ENCODE assay signal across 8 mouse cellular contexts in the genomic region with DNA sequence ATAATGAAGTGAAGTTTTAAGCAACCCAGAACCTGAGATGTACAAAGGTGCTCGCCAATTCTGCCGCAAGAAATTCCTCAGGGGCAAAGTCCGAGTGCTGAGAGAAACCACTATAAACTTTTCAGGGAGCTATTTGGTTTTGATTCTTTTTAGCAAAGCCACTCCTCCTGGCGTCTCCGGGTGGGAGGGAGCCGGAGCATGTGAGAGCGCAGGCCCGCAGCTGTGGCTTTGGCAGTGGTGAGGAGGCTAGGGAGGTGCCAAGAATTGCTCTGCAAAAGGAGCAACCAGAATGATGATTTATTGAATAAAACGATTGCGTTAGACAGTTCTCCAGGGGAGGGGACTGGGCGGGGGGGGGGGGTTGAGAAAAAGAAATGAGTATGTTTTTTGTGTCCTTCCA.
DNase-seq lines count a peak whose midpoint lies in the region; ATAC-seq lines count a peak whose summit lies in the region.

No protein-coding gene starts in this region.

- no peak overlapping the region for H3K9ac ChIP-seq in limb, embryonic 11.5 days (ENCODE audit: low read length)
- no peak overlapping the region for H3K9ac ChIP-seq in limb, embryonic 13.5 days

- no peak overlapping the region for H3K4me2 ChIP-seq in limb, embryonic 11.5 days (ENCODE audit: low read depth, severe bottlenecking)
- H3K4me2 ChIP-seq in limb, embryonic 13.5 days (replicated peaks): peak overlapping the region; percentile 27; the same call in 1 of the 2 replicates

- H3K4me1 ChIP-seq in limb, embryonic 11.5 days (ENCODE audit: control insufficient read depth, insufficient read depth, low read length): no peaks in the 10 kb centered on the region
- no peaks in the 10 kb centered on the region for H3K4me1 ChIP-seq in limb, embryonic 10.5 days
- peaks cover 16% of the 10 kb centered on the region for H3K4me1 ChIP-seq in limb, embryonic 13.5 days

- no peak overlapping the region for H3K4me3 ChIP-seq in limb, embryonic 11.5 days (ENCODE audit: low read depth, low read length)
- no peak overlapping the region for H3K4me3 ChIP-seq in limb, embryonic 10.5 days
- no peak overlapping the region for H3K4me3 ChIP-seq in limb, embryonic 13.5 days

- no peak overlapping the region for H3K27ac ChIP-seq in limb, embryonic 11.5 days (replicated peaks; ENCODE audit: low read depth, low read length)
- no peak overlapping the region for H3K27ac ChIP-seq in limb, embryonic 10.5 days
- no peak overlapping the region for H3K27ac ChIP-seq in limb, embryonic 13.5 days

- H3K9me3 ChIP-seq in limb, embryonic 11.5 days (ENCODE audit: control insufficient read depth, low read length): no peaks in the 10 kb centered on the region
- no peaks in the 10 kb centered on the region for H3K9me3 ChIP-seq in limb, embryonic 10.5 days (replicated peaks)
- H3K9me3 ChIP-seq in limb, embryonic 13.5 days: no peaks in the 10 kb centered on the region

- no peaks in the 10 kb centered on the region for H3K36me3 ChIP-seq in limb, embryonic 11.5 days (ENCODE audit: control insufficient read depth, insufficient read depth, low read length)
- H3K36me3 ChIP-seq in limb, embryonic 10.5 days: no peaks in the 10 kb centered on the region
- H3K36me3 ChIP-seq in limb, embryonic 13.5 days: no peaks in the 10 kb centered on the region

- no peaks in the 10 kb centered on the region for H3K27me3 ChIP-seq in limb, embryonic 11.5 days (ENCODE audit: control insufficient read depth, insufficient read depth, low read length)
- H3K27me3 ChIP-seq in limb, embryonic 10.5 days (ENCODE audit: low read depth, poor library complexity, severe bottlenecking): no peaks in the 10 kb centered on the region
- 0 out of 2 replicates have a peak, but pooled peaks cover 2% of the 10 kb centered on the region for H3K27me3 ChIP-seq in limb, embryonic 13.5 days

- DNase-seq in limb, embryonic 11.5 days (ENCODE audit: low spot score): peak; percentile 36
- DNase-seq in limb, embryonic 10.5 days (ENCODE audit: low spot score): no peak
- peak; percentile 49 for DNase-seq in embryo, embryonic 10.5 days (ENCODE audit: low spot score)
- DNase-seq in gastrocnemius, postnatal 4 days (ENCODE audit: low spot score in 2 of 2): peak; percentile 49 to 85
- peak; percentile 69 to 77 for DNase-seq in kidney, adult 8-10 months
- DNase-seq in ovary, postnatal 10 days (ENCODE audit: low spot score): peak; percentile 21

- 55% methylated on average over 11 of the region's 11 CpGs for WGBS in limb, embryonic 11.5 days
- 54% methylated on average over 11 of the region's 11 CpGs for WGBS in limb, embryonic 10.5 days
- WGBS in limb, embryonic 13.5 days: 29% methylated on average over 11 of the region's 11 CpGs

- ATAC-seq in limb, embryonic 11.5 days (ENCODE audit: insufficient number of reproducible peaks, low FRiP score, low TSS enrichment, low read depth): no peak
- peak; percentile 82 for ATAC-seq in limb, embryonic 13.5 days (ENCODE audit: low FRiP score, low read depth)
- ATAC-seq in megakaryocyte-erythroid progenitor cell, adult 5-6 weeks (replicated peaks; ENCODE audit: low FRiP score, low TSS enrichment, poor library complexity, severe bottlenecking): no peak
